ENCODE assay signal across 11 mouse cellular contexts in the genomic region with DNA sequence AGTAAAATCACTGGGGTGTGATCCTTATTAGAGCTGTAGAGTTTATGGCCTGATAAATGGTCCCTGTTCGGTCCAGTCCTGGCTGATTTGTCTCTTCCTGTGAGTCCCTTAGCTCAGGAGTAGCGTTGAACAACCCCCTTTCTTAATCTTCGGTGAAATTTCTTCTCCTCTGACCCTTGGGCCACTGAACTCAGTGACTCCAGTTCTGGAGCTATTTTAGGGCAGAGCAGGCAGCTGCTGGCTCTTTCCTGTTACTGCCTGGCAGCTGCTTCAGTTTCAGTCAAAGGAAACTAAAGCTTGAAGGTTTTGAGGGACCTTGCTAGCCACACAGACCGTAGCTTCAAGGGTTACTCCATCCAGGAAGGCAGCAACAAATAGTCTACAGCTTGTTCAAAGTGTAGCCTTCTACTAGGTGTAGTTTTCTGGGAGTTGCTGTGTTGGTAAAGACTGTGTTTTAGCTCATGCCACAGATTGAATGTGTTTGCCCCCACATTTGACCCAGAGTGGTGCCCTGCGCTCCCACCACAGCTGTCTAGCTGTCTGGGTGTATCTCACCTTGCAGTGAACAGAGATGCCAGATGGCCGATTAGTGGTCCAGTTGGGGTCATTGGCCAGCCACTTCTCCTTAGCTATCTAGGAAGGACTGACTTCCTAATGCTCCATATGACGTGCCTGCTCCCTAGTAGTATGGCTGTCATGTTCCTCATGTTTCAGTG. TPM values are rescaled to one million over a fixed set of nuclear protein-coding genes. Genes with fewer than 3 reads are reported as not detected.
DNase-seq lines count a peak whose midpoint lies in the region; ATAC-seq lines count a peak whose summit lies in the region.
"Had no signal": no experiment of that assay in that cellular context is flagged by ENCODE, and none has a peak within 500 bp of the region (broad histone marks: within the 10 kb centered on the region; RNA-seq: fewer than 3 reads in every experiment).

No protein-coding gene starts in this region.

- peaks cover 35% of the 10 kb centered on the region for H3K4me1 ChIP-seq in brown adipose tissue, adult 24 weeks (ENCODE audit: control insufficient read depth, insufficient read depth, insufficient read length, low read length)
- peaks cover 30 to 64% of the 10 kb centered on the region in 2 experiments for H3K4me1 ChIP-seq in heart, embryonic 14.5 days (ENCODE audit: control insufficient read depth in 2 of 2, insufficient read depth in 2 of 2, low read length in 2 of 2)
- H3K4me1 ChIP-seq in forebrain, embryonic 14.5 days (ENCODE audit: control insufficient read depth, insufficient read depth, low read length): peaks cover 4% of the 10 kb centered on the region

- H3K27ac ChIP-seq in brown adipose tissue, adult 24 weeks (replicated peaks; ENCODE audit: low read depth, low read length): peak overlapping the region; percentile 78
- H3K27ac ChIP-seq in heart, embryonic 14.5 days (replicated peaks in 1 of 2; ENCODE audit: control insufficient read depth in 1 of 2, insufficient read depth in 1 of 2, low read depth in 2 of 2, low read length in 2 of 2): peak overlapping the region; percentile 46 to 66
- H3K27ac ChIP-seq in forebrain, embryonic 14.5 days (ENCODE audit: low read depth, low read length): no peak overlapping the region
- H3K27ac ChIP-seq: lung, embryonic 15.5 days; neural tube, embryonic 12.5 days had no signal

- H3K9me3 ChIP-seq in heart, embryonic 14.5 days (ENCODE audit: control insufficient read depth, low read length): no peaks in the 10 kb centered on the region
- no peaks in the 10 kb centered on the region for H3K9me3 ChIP-seq in forebrain, embryonic 14.5 days (replicated peaks; ENCODE audit: control insufficient read depth, low read length)
- H3K9me3 ChIP-seq: lung, embryonic 15.5 days; neural tube, embryonic 12.5 days had no signal

- H3K4me3 ChIP-seq in brown adipose tissue, adult 24 weeks (ENCODE audit: insufficient read depth, low read depth, low read length): no peak overlapping the region
- H3K4me3 ChIP-seq in heart, embryonic 14.5 days (ENCODE audit: control insufficient read depth in 1 of 2, insufficient read depth in 1 of 2, low read depth in 1 of 2, low read length in 2 of 2): no peak overlapping the region
- H3K4me3 ChIP-seq in forebrain, embryonic 14.5 days (ENCODE audit: low read depth, low read length): no peak overlapping the region
- H3K4me3 ChIP-seq: lung, embryonic 15.5 days; neural tube, embryonic 12.5 days had no signal

- 32% methylated on average over 7 of the region's 7 CpGs for WGBS in heart, embryonic 14.5 days
- WGBS in forebrain, embryonic 14.5 days: 85% methylated on average over 7 of the region's 7 CpGs

- no peak for ATAC-seq in heart, embryonic 14.5 days (ENCODE audit: insufficient number of reproducible peaks, insufficient read depth, low FRiP score, low read depth)
- no peak for ATAC-seq in forebrain, embryonic 14.5 days

- peak overlapping the region; percentile 26; the same call in 1 of the 2 replicates for H3K4me2 ChIP-seq in heart, embryonic 14.5 days (ENCODE audit: low read length)
- no peak overlapping the region for H3K4me2 ChIP-seq in forebrain, embryonic 14.5 days (ENCODE audit: low read length)
- H3K4me2 ChIP-seq: lung, embryonic 15.5 days; neural tube, embryonic 12.5 days had no signal

- H3K36me3 ChIP-seq in heart, embryonic 14.5 days (ENCODE audit: control insufficient read depth, insufficient read depth, low read length): no peaks in the 10 kb centered on the region
- H3K36me3 ChIP-seq in forebrain, embryonic 14.5 days (ENCODE audit: control insufficient read depth, insufficient read depth, low read length): no peaks in the 10 kb centered on the region
- H3K36me3 ChIP-seq: lung, embryonic 15.5 days; neural tube, embryonic 12.5 days had no signal

- DNase-seq in kidney, adult 11 months: peak; percentile 61
- no peak for DNase-seq in kidney, postnatal 4 days
- DNase-seq in kidney, postnatal 25 days: peak; percentile 60 to 78
- no peak for DNase-seq in layer of hippocampus, adult 9-10 months (ENCODE audit: low spot score)
- no peak for DNase-seq in left cerebral cortex, postnatal 10 days (ENCODE audit: extremely low spot score in 1 of 2, low spot score in 2 of 2)
- DNase-seq in forebrain, embryonic 14.5 days (ENCODE audit: low spot score): no peak
- DNase-seq: layer of hippocampus, postnatal 36 days had no signal

- H3K9ac ChIP-seq in heart, embryonic 14.5 days (ENCODE audit: low read length): peak overlapping the region; percentile 54
- no peak overlapping the region for H3K9ac ChIP-seq in forebrain, embryonic 14.5 days (ENCODE audit: low read length)
- H3K9ac ChIP-seq: lung, embryonic 15.5 days; neural tube, embryonic 12.5 days had no signal

- intact Hi-C loops in left cerebral cortex, postnatal 10 days (cut with DNase I): no loop called here

- no peaks in the 10 kb centered on the region for H3K27me3 ChIP-seq in heart, embryonic 14.5 days (ENCODE audit: control insufficient read depth, insufficient read depth, low read length)
- no peaks in the 10 kb centered on the region for H3K27me3 ChIP-seq in forebrain, embryonic 14.5 days (replicated peaks; ENCODE audit: control insufficient read depth, insufficient read depth, low read length)
- H3K27me3 ChIP-seq: lung, embryonic 15.5 days; neural tube, embryonic 12.5 days had no signal

RNA-seq across cellular contexts. Expression of gene Jade1, which starts 19.3 kb away (rescaled TPM):
- polyA plus RNA-seq in brown adipose tissue, adult 24 weeks (2012; ENCODE audit: insufficient read depth, insufficient read length, missing spikeins): 22.5 and 25.2 TPM in 2 replicates
- polyA plus RNA-seq in heart, embryonic 14.5 days (2014; fragmentation: Nextera tagmentation; extraction: Ambion mirVana): 16.9 and 17.3 TPM in 2 replicates
- total RNA-seq in left cerebral cortex, postnatal 10 days (2021): 10 to 100 TPM; 23.0 to 25.3 TPM
- 11.9 and 14.5 TPM in 2 replicates for polyA plus RNA-seq in forebrain, embryonic 14.5 days (2014; fragmentation: Nextera tagmentation; extraction: Ambion mirVana)

Comparison
In these comparisons a context has a peak if more than half of its experiments do, and no peak if none do; other contexts are left out.
1. DNase-seq: peak in kidney, adult 11 months (single experiment) and kidney, postnatal 25 days (2 of 2); none in kidney, postnatal 4 days (0 of 2), layer of hippocampus, adult 9-10 months (single experiment), left cerebral cortex, postnatal 10 days (0 of 2) and forebrain, embryonic 14.5 days (single experiment).